Mouse (Mus musculus) heart, postnatal 4 days (tissue): ENCODE results near the gene Rpl41. TPM values are rescaled to one million over a fixed set of nuclear protein-coding genes. Genes with fewer than 3 reads are reported as not detected.

Experiments used
- microRNA-seq, 2 experiments: library from miRNA; unstranded; fragments of <30 nt; microRNA quantifications; one replicate each; pipeline ENCODE4 v1.2.0; 2021 to 2022
- total RNA-seq, 2 experiments: library from RNA; stranded (reverse); gene quantifications; 2 replicates each; pipeline ENCODE4 v1.2.3; 2021

Rpl41 gene
- total RNA-seq, 2 experiments from 2014 or later, result 2,410 to 2,531 TPM

Small RNA genes lying within 50 kb of the gene (microRNA-seq; reads per million reads assigned to microRNA genes)
- gene Gm47275 (0 reads per million in 2 experiments), gene Mir6916 (0 to 0.35 reads per million in 2 experiments), gene Mir6917 (0 reads per million in 2 experiments)

Other genes starting within 250 kb of the Rpl41 start
- gene Pan2, start 246.0 kb downstream of the Rpl41 start, total RNA-seq, result 10 to 100 TPM; 17.6 to 18.1 TPM
- 100 to 1,000 TPM in 1 of 2 experiments, 10 to 100 TPM in 1; 92.1 to 100 TPM for gene Cnpy2, start 226.8 kb downstream of the Rpl41 start, total RNA-seq
- gene Cs, start 211.6 kb downstream of the Rpl41 start, total RNA-seq, result 100 to 1,000 TPM; 819 to 825 TPM
- 10 to 100 TPM; 82.0 to 85.7 TPM for gene Coq10a, start 180.3 kb downstream of the Rpl41 start, total RNA-seq
- gene Ankrd52, start 172.2 kb downstream of the Rpl41 start, total RNA-seq, result 10 to 100 TPM; 44.4 to 44.9 TPM
- gene Slc39a5, start 148.1 kb downstream of the Rpl41 start, total RNA-seq, result not detected
- 10 to 100 TPM; 44.1 to 47.1 TPM for gene Nabp2, start 137.8 kb downstream of the Rpl41 start, total RNA-seq
- gene Rnf41, start 137.6 kb downstream of the Rpl41 start, total RNA-seq, result 10 to 100 TPM; 25.0 to 27.0 TPM
- 10 to 100 TPM; 97.0 to 97.3 TPM for gene Smarcc2, start 90.1 kb downstream of the Rpl41 start, total RNA-seq
- gene Myl6, start 55.2 kb downstream of the Rpl41 start, total RNA-seq, result 100 to 1,000 TPM; 616 to 628 TPM
- gene Myl6b, start 50.6 kb downstream of the Rpl41 start, total RNA-seq, result 1 to 10 TPM; 3.7 TPM
- 10 to 100 TPM; 28.4 to 31.3 TPM for gene Esyt1, start 23.4 kb downstream of the Rpl41 start, total RNA-seq
- 1 to 10 TPM; 6.9 to 8.3 TPM for gene Zc3h10, start 1.5 kb downstream of the Rpl41 start, total RNA-seq
- 10 to 100 TPM; 81.9 to 82.5 TPM for gene Pa2g4, start 16.7 kb upstream of the Rpl41 start, total RNA-seq
- gene Erbb3, start 40.3 kb upstream of the Rpl41 start, total RNA-seq, result 1 to 10 TPM; 7.1 to 8.2 TPM
- gene Rps26, start 77.4 kb upstream of the Rpl41 start, total RNA-seq, result 100 to 1,000 TPM; 505 to 516 TPM
- 1 to 10 TPM; 1.7 to 2.4 TPM for gene Ikzf4, start 96.7 kb upstream of the Rpl41 start, total RNA-seq
- gene Suox, start 124.8 kb upstream of the Rpl41 start, total RNA-seq, result 10 to 100 TPM; 11.6 to 12.1 TPM
- 10 to 100 TPM; 65.1 to 66.3 TPM for gene Rab5b, start 147.0 kb upstream of the Rpl41 start, total RNA-seq
- gene Pmel, start 154.9 kb upstream of the Rpl41 start, total RNA-seq, result 1 to 10 TPM; 1.3 to 1.8 TPM
- 10 to 100 TPM; 59.2 to 63.1 TPM for gene Cdk2, start 155.7 kb upstream of the Rpl41 start, total RNA-seq
- 1 to 10 TPM; 5.3 to 6.5 TPM for gene Dgka, start 195.6 kb upstream of the Rpl41 start, total RNA-seq
- gene Pym1, start 198.6 kb upstream of the Rpl41 start, total RNA-seq, result 10 to 100 TPM; 20.3 to 21.9 TPM
- 1 to 10 TPM; 2.3 to 2.9 TPM for gene Mmp19, start 241.6 kb upstream of the Rpl41 start, total RNA-seq